Mouse (Mus musculus): ENCODE results near the gene Fcho2. TPM values are rescaled to one million over a fixed set of nuclear protein-coding genes. Genes with fewer than 3 reads are reported as not detected.

Gene Fcho2
- polyA plus RNA-seq (2015; fragmentation: Nextera tagmentation; extraction: Ambion mirVana): 42.0 and 42.7 TPM in 2 replicates

GRCm38 (mm10) chr13:98815147-98815785 lies at the start of gene Fcho2:
Fcho2 (minus strand) TSS chr13:98815449.
- H3K4me3 ChIP-seq (replicated peaks; ENCODE audit: low read length): peak within 1 kb of the TSS; percentile 73
- H3K4me1 ChIP-seq (ENCODE audit: control insufficient read depth, insufficient read depth, low read length): peaks cover 7% of the 10 kb centered on the region
- peak within 1 kb of the TSS; percentile 99 for H3K27ac ChIP-seq (ENCODE audit: low read length)
- peak within 1 kb of the TSS; percentile 96 for H3K9ac ChIP-seq (ENCODE audit: low read length)
- peak; percentile 96 for ATAC-seq (ENCODE audit: insufficient read depth, low FRiP score)
- H3K27me3 ChIP-seq (ENCODE audit: control insufficient read depth, insufficient read depth, low read length): no peaks in the 10 kb centered on the region
- H3K9me3 ChIP-seq (replicated peaks; ENCODE audit: control insufficient read depth, low read length): no peaks in the 10 kb centered on the region
- no peaks in the 10 kb centered on the region for H3K36me3 ChIP-seq (ENCODE audit: control insufficient read depth, insufficient read depth, low read length)
- WGBS: under 1% methylated on average over 58 of the region's 61 CpGs
- H3K4me2 ChIP-seq (ENCODE audit: low read depth, low read length): peak within 1 kb of the TSS; percentile 67

- H3K4me3 ChIP-seq (replicated peaks; ENCODE audit: low read length): no peak overlapping the region
- no peaks in the 10 kb centered on the region for H3K9me3 ChIP-seq (replicated peaks; ENCODE audit: control insufficient read depth, low read length)
- no peaks in the 10 kb centered on the region for H3K27me3 ChIP-seq (ENCODE audit: control insufficient read depth, insufficient read depth, low read length)
- H3K36me3 ChIP-seq (ENCODE audit: control insufficient read depth, insufficient read depth, low read length): peaks cover 49% of the 10 kb centered on the region
- no peaks in the 10 kb centered on the region for H3K4me1 ChIP-seq (ENCODE audit: control insufficient read depth, insufficient read depth, low read length)
- ATAC-seq (ENCODE audit: insufficient read depth, low FRiP score): no peak
- 92% methylated on average over 8 of the region's 8 CpGs for WGBS
- no peak overlapping the region for H3K9ac ChIP-seq (ENCODE audit: low read length)
- no peak overlapping the region for H3K27ac ChIP-seq (ENCODE audit: low read length)
- H3K4me2 ChIP-seq (ENCODE audit: low read depth, low read length): no peak overlapping the region
Measured at GRCm38 (mm10) chr13:98855291-98855690, 40.0 kb upstream of the Fcho2 start.

GRCm38 (mm10) chr13:98845794-98846193 lies 30.5 kb upstream of the Fcho2 start:
- Histone ChIP-seq H3K9ac (ENCODE audit: low read length) (no peak overlapping the region), H3K27me3 (ENCODE audit: control insufficient read depth, insufficient read depth, low read length) (no peaks in the 10 kb centered on the region), H3K4me1 (ENCODE audit: control insufficient read depth, insufficient read depth, low read length) (no peaks in the 10 kb centered on the region), H3K4me2 (ENCODE audit: low read depth, low read length) (no peak overlapping the region), H3K36me3 (ENCODE audit: control insufficient read depth, insufficient read depth, low read length) (peaks cover 21% of the 10 kb centered on the region), H3K4me3 (replicated peaks; ENCODE audit: low read length) (no peak overlapping the region), H3K27ac (ENCODE audit: low read length) (no peak overlapping the region), H3K9me3 (replicated peaks; ENCODE audit: control insufficient read depth, low read length) (no peaks in the 10 kb centered on the region)
- WGBS: 64% methylated on average over 1 of the region's 1 CpGs
- no peak for ATAC-seq (ENCODE audit: insufficient read depth, low FRiP score)

- Histone ChIP-seq H3K4me1 (ENCODE audit: control insufficient read depth, insufficient read depth, low read length) (no peaks in the 10 kb centered on the region), H3K9ac (ENCODE audit: low read length) (no peak overlapping the region), H3K4me3 (replicated peaks; ENCODE audit: low read length) (no peak overlapping the region), H3K27me3 (ENCODE audit: control insufficient read depth, insufficient read depth, low read length) (no peaks in the 10 kb centered on the region), H3K36me3 (ENCODE audit: control insufficient read depth, insufficient read depth, low read length) (peaks cover 7% of the 10 kb centered on the region; the same call in 1 of the 2 replicates), H3K9me3 (replicated peaks; ENCODE audit: control insufficient read depth, low read length) (no peaks in the 10 kb centered on the region), H3K27ac (ENCODE audit: low read length) (no peak overlapping the region), H3K4me2 (ENCODE audit: low read depth, low read length) (no peak overlapping the region)
- WGBS: 88% methylated on average over 6 of the region's 6 CpGs
- ATAC-seq (ENCODE audit: insufficient read depth, low FRiP score): no peak
Measured at GRCm38 (mm10) chr13:98836423-98837088, 21.3 kb upstream of the Fcho2 start.

GRCm38 (mm10) chr13:98835740-98836139 lies 20.5 kb upstream of the Fcho2 start:
- no peak overlapping the region for H3K4me2 ChIP-seq (ENCODE audit: low read depth, low read length)
- no peak overlapping the region for H3K4me3 ChIP-seq (replicated peaks; ENCODE audit: low read length)
- H3K9ac ChIP-seq (ENCODE audit: low read length): no peak overlapping the region
- H3K27me3 ChIP-seq (ENCODE audit: control insufficient read depth, insufficient read depth, low read length): no peaks in the 10 kb centered on the region
- no peak overlapping the region for H3K27ac ChIP-seq (ENCODE audit: low read length)
- 87% methylated on average over 5 of the region's 5 CpGs for WGBS
- no peak for ATAC-seq (ENCODE audit: insufficient read depth, low FRiP score)
- no peaks in the 10 kb centered on the region for H3K4me1 ChIP-seq (ENCODE audit: control insufficient read depth, insufficient read depth, low read length)
- peaks cover 7% of the 10 kb centered on the region; the same call in 1 of the 2 replicates for H3K36me3 ChIP-seq (ENCODE audit: control insufficient read depth, insufficient read depth, low read length)
- no peaks in the 10 kb centered on the region for H3K9me3 ChIP-seq (replicated peaks; ENCODE audit: control insufficient read depth, low read length)

- ATAC-seq (ENCODE audit: insufficient read depth, low FRiP score): no peak
- H3K36me3 ChIP-seq (ENCODE audit: control insufficient read depth, insufficient read depth, low read length): peaks cover 7% of the 10 kb centered on the region; the same call in 1 of the 2 replicates
- H3K4me1 ChIP-seq (ENCODE audit: control insufficient read depth, insufficient read depth, low read length): no peaks in the 10 kb centered on the region
- no peak overlapping the region for H3K4me3 ChIP-seq (replicated peaks; ENCODE audit: low read length)
- no peaks in the 10 kb centered on the region for H3K9me3 ChIP-seq (replicated peaks; ENCODE audit: control insufficient read depth, low read length)
- WGBS: 83% methylated on average over 3 of the region's 3 CpGs
- no peaks in the 10 kb centered on the region for H3K27me3 ChIP-seq (ENCODE audit: control insufficient read depth, insufficient read depth, low read length)
- H3K9ac ChIP-seq (ENCODE audit: low read length): no peak overlapping the region
- no peak overlapping the region for H3K27ac ChIP-seq (ENCODE audit: low read length)
- no peak overlapping the region for H3K4me2 ChIP-seq (ENCODE audit: low read depth, low read length)
Measured at GRCm38 (mm10) chr13:98834723-98835122, 19.5 kb upstream of the Fcho2 start.

- Histone ChIP-seq H3K27me3 (ENCODE audit: control insufficient read depth, insufficient read depth, low read length) (no peaks in the 10 kb centered on the region), H3K9me3 (replicated peaks; ENCODE audit: control insufficient read depth, low read length) (no peaks in the 10 kb centered on the region), H3K36me3 (ENCODE audit: control insufficient read depth, insufficient read depth, low read length) (peaks cover 7% of the 10 kb centered on the region; the same call in 1 of the 2 replicates), H3K4me3 (replicated peaks; ENCODE audit: low read length) (no peak overlapping the region), H3K4me1 (ENCODE audit: control insufficient read depth, insufficient read depth, low read length) (no peaks in the 10 kb centered on the region), H3K27ac (ENCODE audit: low read length) (no peak overlapping the region), H3K4me2 (ENCODE audit: low read depth, low read length) (no peak overlapping the region), H3K9ac (ENCODE audit: low read length) (no peak overlapping the region)
- ATAC-seq (ENCODE audit: insufficient read depth, low FRiP score): no peak
- WGBS: 36% methylated on average over 1 of the region's 1 CpGs
Measured at GRCm38 (mm10) chr13:98834199-98834598, 18.9 kb upstream of the Fcho2 start.

- WGBS: 71% methylated on average over 10 of the region's 10 CpGs
- H3K4me1 ChIP-seq (ENCODE audit: control insufficient read depth, insufficient read depth, low read length): no peaks in the 10 kb centered on the region
- H3K4me3 ChIP-seq (replicated peaks; ENCODE audit: low read length): no peak overlapping the region
- no peak overlapping the region for H3K9ac ChIP-seq (ENCODE audit: low read length)
- no peaks in the 10 kb centered on the region for H3K36me3 ChIP-seq (ENCODE audit: control insufficient read depth, insufficient read depth, low read length)
- no peaks in the 10 kb centered on the region for H3K27me3 ChIP-seq (ENCODE audit: control insufficient read depth, insufficient read depth, low read length)
- no peak for ATAC-seq (ENCODE audit: insufficient read depth, low FRiP score)
- no peak overlapping the region for H3K4me2 ChIP-seq (ENCODE audit: low read depth, low read length)
- no peak overlapping the region for H3K27ac ChIP-seq (ENCODE audit: low read length)
- H3K9me3 ChIP-seq (replicated peaks; ENCODE audit: control insufficient read depth, low read length): no peaks in the 10 kb centered on the region
Measured at GRCm38 (mm10) chr13:98832451-98833450, 17.5 kb upstream of the Fcho2 start.

All from stomach, embryonic 16.5 days (tissue).